Mouse (Mus musculus): ENCODE measurements around the gene Hadh.

GRCm38 (mm10) chr3:131190239-131190638, 81.7 kb downstream of the Hadh start:
- TF ChIP-seq MAFK (IDR thresholded peaks at IDR 0.05; ENCODE audit: insufficient read depth, low read depth, low read length) (no peak), ZC3H11A (IDR thresholded peaks at IDR 0.05; ENCODE audit: borderline replicate concordance, low read depth, low read length) (no peak), ZNF384 (IDR thresholded peaks at IDR 0.05; ENCODE audit: low read depth, low read length) (no peak)
